Mouse (Mus musculus) small intestine, adult 2 months (tissue): Measurements from ENCODE around the gene Cdc42ep1.

Experiments
- CTCF ChIP-seq: fragments of 200-500 bp; IDR thresholded peaks from 2 replicates; pipeline ENCODE4 v1.5.1; 2012; ENCODE audit warnings: low read depth, mild to moderate bottlenecking, control low read depth, inconsistent platforms, low read length, moderate library complexity, mixed read lengths; ENCODE audit not compliant: insufficient replicate concordance, insufficient read length; ENCODE audit errors: extremely low read depth
- POLR2A ChIP-seq: fragments of 200-500 bp; IDR thresholded peaks from 2 replicates; pipeline ENCODE4 v1.6.1; 2012; ENCODE audit warnings: low read depth, mild to moderate bottlenecking, control low read depth, inconsistent platforms, low read length, moderate library complexity

- TF ChIP-seq CTCF (no peak), POLR2A (no peak)
These were observed 45.4 kb upstream of the Cdc42ep1 start for GRCm38 (mm10) chr15:78797060-78797329.
